Mouse (Mus musculus): ENCODE data around the gene Plekhf1. TPM values are rescaled to one million over a fixed set of nuclear protein-coding genes. Genes with fewer than 3 reads are reported as not detected.

Gene Plekhf1
- polyA plus RNA-seq, 1 experiment, result 0.02 TPM

DNA sequence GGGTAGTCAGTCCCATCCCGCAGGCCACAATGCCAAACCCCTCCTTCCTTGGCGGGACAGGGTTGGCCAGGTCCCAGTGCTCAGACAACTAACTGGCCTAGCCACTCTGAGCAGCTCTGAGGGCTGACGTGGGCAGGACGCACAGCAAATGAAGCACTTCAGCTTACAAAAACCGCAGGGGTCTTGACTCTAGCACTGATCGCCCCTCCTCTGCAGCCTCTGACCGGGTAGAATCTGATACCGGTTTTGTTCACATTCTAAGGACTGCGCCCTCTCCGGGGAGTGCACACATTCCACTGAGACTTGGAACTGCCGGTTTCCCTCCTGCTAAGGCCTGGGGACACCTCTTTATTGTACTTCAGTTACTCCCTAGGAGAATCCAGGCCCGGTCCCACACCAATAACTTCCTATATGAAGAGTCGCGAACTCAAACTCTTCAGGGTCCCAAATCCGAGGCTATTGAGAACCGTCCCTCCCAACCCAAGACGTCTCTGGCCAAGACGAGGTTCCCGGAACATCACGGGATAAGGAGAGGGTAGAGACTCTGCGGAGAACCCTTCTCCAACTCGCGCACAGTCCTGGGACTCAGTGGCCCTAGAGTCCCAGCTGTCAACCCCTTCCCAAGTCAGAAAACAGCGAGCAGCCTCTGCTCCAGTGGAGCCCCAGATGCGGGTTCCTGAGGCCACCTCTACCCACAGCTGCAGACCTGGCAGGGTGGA is 476 bp downstream of the Plekhf1 start:
- no peak for TF ChIP-seq GATA1 (IDR thresholded peaks at IDR 0.05; ENCODE audit: low read length)

DNA sequence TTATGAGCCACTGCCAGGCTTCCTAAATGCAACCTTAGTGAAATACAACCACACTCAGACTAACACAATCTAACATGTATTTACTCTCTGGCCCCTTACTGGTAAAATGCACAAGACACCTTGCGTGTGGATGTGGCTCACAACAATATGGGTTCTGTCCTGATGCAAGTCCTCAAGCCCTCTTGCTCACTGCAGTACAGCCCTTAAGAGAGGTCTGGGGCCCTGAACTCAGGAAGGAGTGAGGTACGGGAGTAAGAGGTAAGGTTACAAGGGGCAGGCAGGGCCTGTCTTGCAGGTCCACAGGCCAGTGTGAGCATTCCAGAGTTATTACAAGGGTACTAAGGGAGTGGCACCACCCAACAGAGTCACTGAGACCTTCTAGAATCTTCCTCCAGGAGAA is 1.6 kb downstream of the Plekhf1 start:
- no peak for TF ChIP-seq GATA1 (IDR thresholded peaks at IDR 0.05; ENCODE audit: low read length)

DNA sequence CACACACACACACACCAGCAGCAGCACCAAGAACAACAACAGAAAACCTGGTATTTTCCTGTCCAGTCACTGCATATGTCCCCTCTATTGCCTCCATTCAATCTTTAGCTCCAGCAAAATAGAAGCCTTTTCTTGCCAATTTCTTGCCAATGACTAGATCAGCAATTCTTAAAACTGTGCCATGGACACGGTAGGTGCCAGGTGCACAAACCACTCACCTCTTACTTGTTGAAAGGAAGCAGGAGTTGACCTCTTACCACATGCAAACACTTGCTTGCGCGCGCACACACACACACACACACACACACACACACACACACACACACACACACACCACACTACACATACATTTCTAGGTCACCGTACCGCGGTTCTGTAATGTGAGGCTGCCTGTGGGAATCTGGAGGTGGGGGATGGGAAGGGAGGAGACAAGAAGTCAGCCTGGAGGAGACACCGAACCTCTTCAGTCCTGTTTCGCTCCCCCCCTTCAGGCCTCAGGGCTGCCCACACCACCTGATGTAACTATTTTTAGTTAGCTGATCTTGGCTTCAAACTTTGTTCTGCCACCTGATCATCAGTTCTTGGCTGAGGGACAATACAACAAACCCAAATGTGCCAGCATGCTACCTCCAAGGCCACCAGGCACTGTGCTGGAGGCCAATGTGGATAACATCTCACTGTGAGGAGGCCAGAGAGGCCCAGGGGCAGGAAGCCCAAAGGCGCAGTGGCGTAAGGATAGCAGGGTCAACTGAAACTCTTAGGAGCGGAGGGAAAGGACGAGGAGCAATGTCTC is 3.0 kb downstream of the Plekhf1 start:
- no peak for TF ChIP-seq GATA1 (IDR thresholded peaks at IDR 0.05; ENCODE audit: low read length)

GRCm38 (mm10) chr7:38220866-38221265 is 7.0 kb downstream of the Plekhf1 start:
- no peak for TF ChIP-seq GATA1 (IDR thresholded peaks at IDR 0.05; ENCODE audit: low read length)

DNA sequence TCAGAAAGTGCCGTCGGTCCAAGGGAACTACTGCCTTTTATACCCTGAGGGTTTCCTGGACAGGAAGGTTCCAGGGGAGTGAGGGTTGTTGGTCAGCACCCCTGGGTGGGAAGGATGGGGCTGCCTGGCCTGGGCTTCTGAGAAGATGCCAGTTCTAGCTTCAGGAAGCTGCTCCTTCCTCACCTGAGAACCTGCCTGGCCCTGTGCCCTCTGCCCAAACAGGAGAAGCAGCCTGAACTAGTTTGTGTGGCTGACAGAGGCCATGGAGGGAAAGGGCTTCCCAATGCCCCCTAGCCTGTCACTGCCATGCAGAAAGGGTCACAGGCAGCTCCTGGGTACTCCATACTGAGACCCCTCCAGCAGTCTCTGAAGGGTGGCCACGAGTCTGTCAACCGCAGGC is 8.3 kb downstream of the Plekhf1 start:
- TF ChIP-seq GATA1 (IDR thresholded peaks at IDR 0.05; ENCODE audit: low read length), result no peak

GRCm38 (mm10) chr7:38218631-38219367 is 9.0 kb downstream of the Plekhf1 start:
- TF ChIP-seq GATA1 (IDR thresholded peaks at IDR 0.05; ENCODE audit: low read length), result no peak

DNA sequence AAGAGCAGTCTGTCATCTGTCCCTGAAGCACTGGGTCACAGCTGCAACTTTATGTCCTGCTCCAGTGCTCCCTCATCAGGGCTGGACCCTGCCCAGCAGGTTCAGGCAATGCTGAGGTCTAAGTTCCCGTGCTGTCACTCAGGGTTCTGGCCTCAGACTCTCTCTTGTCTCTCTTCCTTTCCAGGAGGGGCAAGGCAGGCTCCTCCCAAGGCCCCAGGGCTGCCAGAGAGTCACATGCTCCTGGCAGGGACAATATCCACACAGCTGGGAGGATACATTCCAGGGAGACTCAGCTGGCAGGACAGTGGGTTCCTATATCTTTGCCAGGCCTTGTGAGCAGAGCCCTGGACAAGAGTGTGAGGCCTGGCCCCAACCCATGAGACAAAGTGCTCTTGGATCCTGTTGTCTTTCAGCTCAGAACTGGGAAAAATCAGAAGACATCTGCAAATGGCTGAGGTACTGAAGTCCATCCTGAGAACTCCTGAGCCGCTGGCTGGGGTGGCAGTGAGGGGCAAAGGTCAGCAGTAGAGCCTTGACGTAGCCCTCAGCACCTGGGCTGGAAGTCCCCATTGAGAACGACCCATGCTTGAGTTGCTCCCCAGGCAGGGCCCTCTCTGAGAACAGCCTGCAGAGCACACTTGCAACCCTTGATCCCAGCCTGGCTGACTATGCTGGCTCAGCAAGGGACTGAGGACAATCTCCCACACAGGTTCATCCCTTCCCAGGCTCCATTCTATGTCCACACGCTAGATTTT is 10.2 kb downstream of the Plekhf1 start:
- no peak for TF ChIP-seq GATA1 (IDR thresholded peaks at IDR 0.05; ENCODE audit: low read length)

DNA sequence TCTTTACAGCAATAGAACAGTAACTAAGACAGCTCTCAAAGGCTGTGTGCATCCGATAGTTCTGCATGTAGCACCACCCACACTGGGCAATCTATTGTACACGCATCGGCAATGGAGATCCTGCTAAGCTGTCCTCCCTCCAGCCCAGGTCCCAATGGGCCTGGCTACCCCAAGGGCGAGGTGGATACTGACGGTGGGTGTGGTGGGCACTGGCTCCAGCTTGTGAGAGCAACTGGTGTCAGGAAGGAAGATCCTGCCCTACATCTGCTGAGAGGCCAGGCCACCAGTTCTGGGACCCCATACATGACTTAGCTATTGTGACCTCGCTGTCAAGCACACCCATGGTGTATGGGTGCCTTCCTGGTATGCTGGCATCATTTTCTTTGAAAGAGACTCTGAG is 12.1 kb downstream of the Plekhf1 start:
- no peak for TF ChIP-seq GATA1 (IDR thresholded peaks at IDR 0.05; ENCODE audit: low read length)

DNA sequence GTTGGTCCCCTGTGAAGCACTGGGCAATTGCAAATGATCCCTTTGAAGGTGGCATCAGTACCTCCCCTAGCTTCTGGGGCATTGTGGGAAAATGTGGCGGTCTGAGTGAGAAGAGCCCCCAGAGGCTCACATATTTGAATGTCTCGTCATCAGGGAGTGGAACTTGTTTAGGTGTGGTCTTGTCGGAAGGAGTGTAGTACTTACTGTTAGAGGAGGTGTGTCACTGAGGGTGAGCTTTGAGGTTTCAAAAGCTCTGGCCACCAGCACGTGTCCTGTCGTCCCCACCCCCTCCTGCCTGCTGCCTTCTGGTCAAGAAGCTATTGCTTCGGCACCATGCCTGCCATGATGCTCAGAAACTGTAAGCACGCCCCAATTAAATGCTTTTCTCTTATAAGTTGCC is 12.5 kb downstream of the Plekhf1 start:
- TF ChIP-seq GATA1 (IDR thresholded peaks at IDR 0.05; ENCODE audit: low read length), result no peak

DNA sequence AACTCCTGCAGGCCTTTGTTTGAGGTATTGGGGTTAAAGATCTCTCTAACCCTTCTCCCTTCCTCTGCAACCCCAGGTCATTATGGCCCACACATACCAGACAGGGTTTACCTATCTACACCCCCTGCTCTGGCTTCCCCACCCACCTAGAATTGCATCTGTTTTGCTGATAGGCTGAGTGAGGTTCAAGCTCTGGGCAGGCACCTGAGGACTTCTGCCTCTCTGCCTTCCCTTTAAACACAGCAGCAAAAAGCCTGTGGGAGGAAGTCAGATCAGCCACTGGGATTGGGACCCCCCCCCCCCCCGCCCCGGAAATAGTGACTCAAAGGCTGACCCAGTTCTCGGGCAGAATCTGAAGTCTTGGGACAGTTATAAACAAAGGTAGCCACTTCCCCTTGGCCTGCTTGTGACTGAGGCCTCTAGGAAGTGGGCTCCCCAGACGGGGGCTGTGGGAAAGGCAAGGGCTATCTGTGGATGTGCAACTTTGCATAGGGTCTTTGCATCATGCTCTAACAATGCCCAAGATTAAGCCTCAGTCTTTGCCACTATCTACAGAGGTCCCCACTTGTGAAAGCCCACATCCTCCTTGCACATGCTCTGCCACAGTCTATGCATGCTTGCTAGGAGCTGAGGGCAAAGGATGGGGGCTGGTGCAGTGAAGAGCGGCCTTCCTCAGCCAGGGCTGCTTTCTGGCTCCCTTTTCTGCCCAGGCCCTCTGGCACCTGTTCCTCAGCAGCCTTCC is 13.2 kb downstream of the Plekhf1 start:
- TF ChIP-seq GATA1 (IDR thresholded peaks at IDR 0.05; ENCODE audit: low read length), result no peak

DNA sequence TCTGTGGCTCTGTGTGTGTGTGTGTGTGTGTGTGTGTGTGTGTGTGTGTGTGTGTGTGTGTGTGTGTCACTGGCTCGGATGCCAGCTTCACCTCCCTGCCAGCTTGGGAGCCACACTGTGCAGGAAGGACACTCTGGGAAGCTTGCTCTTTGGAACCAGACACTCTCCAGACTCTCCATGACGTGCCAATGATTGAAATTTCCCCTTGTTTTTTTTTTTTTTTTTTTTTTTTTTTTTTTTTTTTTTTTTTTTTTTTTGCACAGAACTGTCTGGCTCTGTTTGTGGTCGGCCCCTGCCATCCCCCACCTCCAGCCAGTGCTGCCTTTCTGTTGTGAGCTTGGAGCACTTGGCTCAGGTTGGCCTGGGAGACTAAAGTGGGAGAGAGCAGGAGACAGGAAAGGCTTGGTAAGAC is 15.2 kb downstream of the Plekhf1 start:
- no peak for TF ChIP-seq GATA1 (IDR thresholded peaks at IDR 0.05; ENCODE audit: low read length)

DNA sequence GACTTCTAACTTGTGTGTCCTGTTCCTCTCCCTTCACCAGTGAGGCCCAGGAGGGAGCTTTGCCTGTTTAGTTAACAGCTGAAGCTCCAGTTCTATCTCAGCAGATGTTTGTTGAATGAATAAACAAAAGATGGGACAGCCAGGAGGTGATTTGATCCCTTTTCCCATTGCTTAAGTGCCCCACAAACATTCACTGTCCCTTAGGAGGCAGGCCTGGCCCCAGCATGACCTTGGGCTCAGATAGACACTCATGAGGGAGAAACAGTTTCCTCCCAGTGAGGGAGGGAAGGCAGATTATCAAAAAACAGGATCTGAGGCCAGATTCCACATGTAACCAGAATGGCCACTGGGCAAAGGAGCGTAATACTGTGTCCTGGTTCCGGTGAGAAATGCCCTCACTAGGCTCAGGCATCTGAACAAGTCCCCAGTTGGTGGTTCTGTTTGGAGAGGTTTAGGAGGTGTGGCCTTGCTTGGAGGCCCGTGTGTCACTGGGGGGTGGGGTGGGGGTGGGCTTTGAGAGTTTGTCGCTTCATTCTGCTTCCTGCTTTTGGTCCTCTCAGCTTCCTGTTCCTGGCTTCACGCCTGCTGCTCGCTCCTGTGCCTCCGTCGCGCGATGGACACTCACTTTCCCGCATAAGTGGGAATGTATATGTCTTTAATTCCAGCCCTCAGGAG is 18.2 kb downstream of the Plekhf1 start:
- TF ChIP-seq GATA1 (IDR thresholded peaks at IDR 0.05; ENCODE audit: low read length), result no peak

- no peak for TF ChIP-seq GATA1 (IDR thresholded peaks at IDR 0.05; ENCODE audit: low read length)
These were observed 18.8 kb downstream of the Plekhf1 start for GRCm38 (mm10) chr7:38208969-38209368.

- TF ChIP-seq GATA1 (IDR thresholded peaks at IDR 0.05; ENCODE audit: low read length), result no peak
These were observed 21.3 kb downstream of the Plekhf1 start for GRCm38 (mm10) chr7:38206564-38206963.
